Mouse (Mus musculus) adrenal gland, postnatal 36 days (tissue): ENCODE results near the gene Tubb2b. TPM values are rescaled to one million over a fixed set of nuclear protein-coding genes. Genes with fewer than 3 reads are reported as not detected.
A peak's percentile ranks its signal among the peaks of the same experiment; 100 is the strongest.

Experiments
- DNase-seq, 2 experiments: peaks; one replicate each; pipeline ENCODE4 v3.0.0; 2021; ENCODE audit warnings: mixed read lengths in 1 of 2
- total RNA-seq, 2 experiments: library from RNA; stranded (reverse); gene quantifications; 2 replicates each; pipeline ENCODE4 v1.2.3; 2021

The Tubb2b gene
- total RNA-seq, 2 experiments from 2014 or later = 1.4 to 2.2 TPM

GRCm38 (mm10) chr13:34136605-34137004 is 6.3 kb upstream of the Tubb2b start:
- DNase-seq = no peak

GRCm38 (mm10) chr13:34134276-34134675 is 4.0 kb upstream of the Tubb2b start:
- no peak for DNase-seq

GRCm38 (mm10) chr13:34133326-34134071 is 3.2 kb upstream of the Tubb2b start:
- DNase-seq = no peak

- DNase-seq = no peak
These were observed 2.6 kb upstream of the Tubb2b start for GRCm38 (mm10) chr13:34132875-34133274.

- DNase-seq = no peak
These were observed 2.0 kb upstream of the Tubb2b start for GRCm38 (mm10) chr13:34132299-34132698.

- DNase-seq = peak in 1 of 2 experiments; percentile 8
These were observed 1.4 kb upstream of the Tubb2b start for GRCm38 (mm10) chr13:34131708-34132060.

GRCm38 (mm10) chr13:34131011-34131707 is 893 bp upstream of the Tubb2b start:
- peak in 1 of 2 experiments; percentile 9 for DNase-seq

- peak; percentile 20 to 31 for DNase-seq
These were observed 611 bp downstream of the Tubb2b start for GRCm38 (mm10) chr13:34129485-34130225.

- no peak for DNase-seq
These were observed 1.8 kb downstream of the Tubb2b start for GRCm38 (mm10) chr13:34128276-34129114.

GRCm38 (mm10) chr13:34125711-34126110 is 4.6 kb downstream of the Tubb2b start:
- no peak for DNase-seq

GRCm38 (mm10) chr13:34120536-34120935 is 9.7 kb downstream of the Tubb2b start:
- DNase-seq = no peak

- no peak for DNase-seq
These were observed 10.9 kb downstream of the Tubb2b start for GRCm38 (mm10) chr13:34119406-34119805.

- no peak for DNase-seq
These were observed 11.4 kb downstream of the Tubb2b start for GRCm38 (mm10) chr13:34118816-34119215.

- no peak for DNase-seq
These were observed 13.8 kb downstream of the Tubb2b start for GRCm38 (mm10) chr13:34116508-34116907.

- no peak for DNase-seq
These were observed 15.6 kb downstream of the Tubb2b start for GRCm38 (mm10) chr13:34114654-34115053.

GRCm38 (mm10) chr13:34113086-34113485 is 17.2 kb downstream of the Tubb2b start:
- no peak for DNase-seq

- DNase-seq = peak; percentile 63 to 71
These were observed 17.7 kb downstream of the Tubb2b start for GRCm38 (mm10) chr13:34112369-34113081.

- DNase-seq = no peak
These were observed 18.4 kb downstream of the Tubb2b start for GRCm38 (mm10) chr13:34111878-34112277.

GRCm38 (mm10) chr13:34111019-34111418 is 19.2 kb downstream of the Tubb2b start:
- DNase-seq = no peak

- DNase-seq = peak in 1 of 2 experiments; percentile 17
These were observed 20.6 kb downstream of the Tubb2b start for GRCm38 (mm10) chr13:34109677-34110058.

GRCm38 (mm10) chr13:34109035-34109676 is 21.1 kb downstream of the Tubb2b start:
- no peak for DNase-seq
